Mouse (Mus musculus): ENCODE measurements around the gene Ddx28. TPM values are rescaled to one million over a fixed set of nuclear protein-coding genes. Genes with fewer than 3 reads are reported as not detected.

Ddx28 gene
- polyA plus RNA-seq (2014; fragmentation: Nextera tagmentation; extraction: Ambion mirVana) = 21.6 and 22.2 TPM in 2 replicates

DNA sequence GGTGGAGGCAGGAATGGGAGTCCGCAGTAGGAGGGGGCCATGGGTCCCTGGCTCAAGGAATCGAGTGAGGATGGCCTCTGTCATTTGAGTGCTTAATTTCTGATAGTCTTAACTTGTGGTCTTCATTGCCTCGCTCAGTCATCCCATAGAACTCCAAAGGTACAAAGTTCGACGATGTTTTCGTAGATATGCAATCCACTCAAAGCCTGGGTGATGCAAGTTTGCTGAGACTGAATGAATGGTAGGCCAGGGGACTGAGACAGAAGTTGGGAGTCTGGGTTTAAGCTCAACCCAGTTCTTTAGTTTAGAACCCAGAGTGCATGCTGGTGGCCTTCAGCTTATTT lies at the start of gene Ddx28:
Ddx28 (minus strand) TSS at position 240 of the 344 bp plus-strand sequence.
- peak within 1 kb of the TSS; percentile 99 for H3K4me2 ChIP-seq (ENCODE audit: low read length)
- H3K4me1 ChIP-seq (ENCODE audit: control insufficient read depth, insufficient read depth, low read length) = peaks cover 8% of the 10 kb centered on the region
- H3K9ac ChIP-seq (ENCODE audit: low read length) = peak within 1 kb of the TSS; percentile 90
- H3K36me3 ChIP-seq (ENCODE audit: control insufficient read depth, insufficient read depth, low read length) = no peaks in the 10 kb centered on the region
- peak within 1 kb of the TSS; percentile 88 for H3K4me3 ChIP-seq (ENCODE audit: low read depth, low read length)
- H3K9me3 ChIP-seq (replicated peaks; ENCODE audit: control insufficient read depth, low read length) = no peaks in the 10 kb centered on the region
- WGBS = 3% methylated on average over 6 of the region's 6 CpGs
- H3K27ac ChIP-seq (ENCODE audit: low read depth, low read length) = peak within 1 kb of the TSS; percentile 68; the same call in 1 of the 2 replicates
- ATAC-seq (peak; percentile 35; the same call in 1 of the 2 replicates), DNase-seq (ENCODE audit: low spot score) (no peak)
- H3K27me3 ChIP-seq (replicated peaks; ENCODE audit: control insufficient read depth, insufficient read depth, low read length) = no peaks in the 10 kb centered on the region

- Histone ChIP-seq H3K27me3 (replicated peaks; ENCODE audit: control insufficient read depth, insufficient read depth, low read length) (no peaks in the 10 kb centered on the region), H3K9me3 (replicated peaks; ENCODE audit: control insufficient read depth, low read length) (no peaks in the 10 kb centered on the region), H3K4me3 (ENCODE audit: low read depth, low read length) (peak overlapping the region; percentile 92), H3K4me1 (ENCODE audit: control insufficient read depth, insufficient read depth, low read length) (peaks cover 19% of the 10 kb centered on the region), H3K4me2 (ENCODE audit: low read length) (peak overlapping the region; percentile 73), H3K36me3 (ENCODE audit: control insufficient read depth, insufficient read depth, low read length) (no peaks in the 10 kb centered on the region), H3K9ac (ENCODE audit: low read length) (peak overlapping the region; percentile 81), H3K27ac (ENCODE audit: low read depth, low read length) (no peak overlapping the region)
- WGBS = 3% methylated on average over 3 of the region's 3 CpGs
- ATAC-seq (no peak), DNase-seq (ENCODE audit: low spot score) (no peak)
Measured at GRCm38 (mm10) chr8:106060521-106060920, 48.8 kb upstream of the Ddx28 start.

- H3K27ac ChIP-seq (ENCODE audit: low read depth, low read length) = peak overlapping the region; percentile 86
- ATAC-seq (peak; percentile 84), DNase-seq (ENCODE audit: low spot score) (peak; percentile 61)
- under 1% methylated on average over 57 of the region's 83 CpGs for WGBS
- H3K4me1 ChIP-seq (ENCODE audit: control insufficient read depth, insufficient read depth, low read length) = peaks cover 19% of the 10 kb centered on the region
- H3K36me3 ChIP-seq (ENCODE audit: control insufficient read depth, insufficient read depth, low read length) = no peaks in the 10 kb centered on the region
- H3K9me3 ChIP-seq (replicated peaks; ENCODE audit: control insufficient read depth, low read length) = no peaks in the 10 kb centered on the region
- H3K27me3 ChIP-seq (replicated peaks; ENCODE audit: control insufficient read depth, insufficient read depth, low read length) = no peaks in the 10 kb centered on the region
- peak overlapping the region; percentile 81 for H3K9ac ChIP-seq (ENCODE audit: low read length)
- peak overlapping the region; percentile 92 for H3K4me3 ChIP-seq (ENCODE audit: low read depth, low read length)
- H3K4me2 ChIP-seq (ENCODE audit: low read length) = peak overlapping the region; percentile 73
Measured at GRCm38 (mm10) chr8:106059613-106060371, 48.1 kb upstream of the Ddx28 start.

DNA sequence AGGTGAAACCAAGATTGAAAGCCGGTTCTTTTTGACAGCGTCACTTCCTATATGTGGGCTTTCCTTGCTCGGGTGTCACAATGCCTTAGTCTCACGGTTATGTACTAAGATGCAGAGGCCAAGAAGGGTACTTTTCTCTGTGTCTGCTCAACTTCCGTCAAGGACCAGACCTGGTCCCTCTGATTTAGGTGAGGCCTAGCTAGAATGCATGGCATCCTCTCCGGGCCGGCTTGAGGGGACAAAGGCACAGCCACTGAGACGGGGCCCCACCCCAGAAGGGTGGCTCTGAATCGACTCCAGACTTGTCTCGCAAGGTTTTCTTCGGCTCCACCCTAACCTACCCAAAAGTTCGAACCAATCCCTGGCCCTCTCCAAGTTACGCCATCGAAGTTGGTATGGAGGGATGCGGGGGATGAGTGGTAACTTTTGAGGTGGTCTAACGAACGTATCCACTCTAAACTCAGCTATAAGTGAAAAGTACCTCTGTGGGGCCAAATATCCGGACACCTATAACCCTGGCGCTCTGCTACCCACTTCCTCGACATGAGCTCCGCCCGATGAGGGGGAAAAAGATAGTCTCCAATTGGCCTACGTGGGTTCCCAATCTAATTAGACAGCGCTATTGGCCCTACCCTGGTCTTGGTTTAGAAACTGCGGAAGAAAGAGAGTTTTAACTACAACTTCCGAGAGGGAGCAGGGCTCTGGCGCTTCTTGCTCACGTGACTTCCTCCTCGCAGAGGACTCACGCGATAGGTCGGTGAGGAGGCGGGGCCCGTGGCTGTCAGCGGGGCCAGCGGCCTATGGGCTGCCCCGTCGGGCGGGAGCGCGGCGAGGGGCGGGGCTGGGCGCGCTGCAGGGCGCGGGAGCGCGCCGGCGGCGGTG lies 47.3 kb upstream of the Ddx28 start, which contains the start of gene Nfatc3:
Nfatc3 (plus strand) TSS at position 110 of the 882 bp plus-strand sequence.
- WGBS = 1% methylated on average over 41 of the region's 52 CpGs
- H3K9ac ChIP-seq (ENCODE audit: low read length) = peak within 1 kb of the TSS; percentile 81
- peaks cover 4% of the 10 kb centered on the region; the same call in 1 of the 2 replicates for H3K36me3 ChIP-seq (ENCODE audit: control insufficient read depth, insufficient read depth, low read length)
- H3K4me3 ChIP-seq (ENCODE audit: low read depth, low read length) = peak within 1 kb of the TSS; percentile 92
- H3K4me2 ChIP-seq (ENCODE audit: low read length) = peak within 1 kb of the TSS; percentile 82
- H3K27me3 ChIP-seq (replicated peaks; ENCODE audit: control insufficient read depth, insufficient read depth, low read length) = no peaks in the 10 kb centered on the region
- ATAC-seq (peak; percentile 99), DNase-seq (ENCODE audit: low spot score) (peak; percentile 99)
- H3K27ac ChIP-seq (ENCODE audit: low read depth, low read length) = peak within 1 kb of the TSS; percentile 86
- H3K9me3 ChIP-seq (replicated peaks; ENCODE audit: control insufficient read depth, low read length) = no peaks in the 10 kb centered on the region
- peaks cover 19% of the 10 kb centered on the region for H3K4me1 ChIP-seq (ENCODE audit: control insufficient read depth, insufficient read depth, low read length)

DNA sequence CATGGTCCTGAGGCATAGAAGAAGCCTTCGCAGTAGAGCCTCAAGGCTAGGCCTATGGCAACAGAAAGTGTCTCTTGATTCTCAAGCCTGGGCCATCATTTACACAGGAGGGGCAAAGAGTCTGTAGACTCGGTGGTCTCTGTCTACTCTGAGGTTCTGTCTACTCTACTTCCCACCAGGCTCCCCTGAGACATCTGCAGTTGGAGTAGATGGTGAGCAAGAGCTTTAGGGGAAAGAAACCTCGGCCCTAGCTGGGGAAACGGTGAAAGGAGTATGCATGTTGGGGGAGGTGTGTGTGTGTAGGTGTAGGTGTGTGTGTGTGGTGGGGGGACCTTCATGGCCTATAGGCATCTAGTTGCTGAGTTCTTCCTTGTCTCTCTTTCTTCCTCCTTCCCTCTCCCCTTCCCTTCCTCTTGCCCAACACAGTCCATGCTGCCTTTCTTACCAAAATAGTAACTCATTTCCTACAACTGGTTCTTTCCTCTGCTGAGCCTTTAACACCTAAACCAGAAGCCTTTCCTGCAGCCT lies 44.8 kb upstream of the Ddx28 start:
- Histone ChIP-seq H3K9me3 (replicated peaks; ENCODE audit: control insufficient read depth, low read length) (no peaks in the 10 kb centered on the region), H3K36me3 (ENCODE audit: control insufficient read depth, insufficient read depth, low read length) (peaks cover 17% of the 10 kb centered on the region), H3K4me2 (ENCODE audit: low read length) (no peak overlapping the region), H3K27ac (ENCODE audit: low read depth, low read length) (no peak overlapping the region), H3K4me1 (ENCODE audit: control insufficient read depth, insufficient read depth, low read length) (peaks cover 15% of the 10 kb centered on the region), H3K27me3 (replicated peaks; ENCODE audit: control insufficient read depth, insufficient read depth, low read length) (no peaks in the 10 kb centered on the region), H3K9ac (ENCODE audit: low read length) (no peak overlapping the region), H3K4me3 (ENCODE audit: low read depth, low read length) (no peak overlapping the region)
- ATAC-seq = no peak
- DNase-seq (ENCODE audit: low spot score) = no peak
- 88% methylated on average over 4 of the region's 4 CpGs for WGBS

DNA sequence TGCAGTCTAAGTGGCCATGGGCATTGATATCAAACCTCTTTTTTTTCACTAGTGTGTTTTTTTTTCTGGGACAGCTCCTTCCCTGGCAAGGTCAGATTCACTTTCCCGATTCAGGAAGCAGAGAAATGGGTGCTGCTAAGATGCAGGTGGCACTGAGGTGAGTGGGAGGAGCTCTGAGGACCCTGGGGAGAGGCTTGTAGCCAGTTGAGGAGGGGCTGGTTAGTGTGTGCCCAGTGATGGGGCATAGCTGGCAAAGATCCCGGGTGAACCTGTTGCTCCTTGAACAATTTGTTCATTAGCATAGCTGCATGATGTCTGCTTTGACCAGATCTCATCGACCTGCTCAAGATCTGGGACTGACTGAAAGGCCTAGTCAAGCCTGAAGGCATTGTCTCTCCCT lies 43.4 kb upstream of the Ddx28 start:
- peak; percentile 49 for DNase-seq (ENCODE audit: low spot score)
- peaks cover 23% of the 10 kb centered on the region for H3K36me3 ChIP-seq (ENCODE audit: control insufficient read depth, insufficient read depth, low read length)
- H3K4me1 ChIP-seq (ENCODE audit: control insufficient read depth, insufficient read depth, low read length) = peaks cover 5% of the 10 kb centered on the region
- no peak overlapping the region for H3K27ac ChIP-seq (ENCODE audit: low read depth, low read length)
- no peaks in the 10 kb centered on the region for H3K9me3 ChIP-seq (replicated peaks; ENCODE audit: control insufficient read depth, low read length)
- H3K4me2 ChIP-seq (ENCODE audit: low read length) = no peak overlapping the region
- H3K9ac ChIP-seq (ENCODE audit: low read length) = no peak overlapping the region
- H3K27me3 ChIP-seq (replicated peaks; ENCODE audit: control insufficient read depth, insufficient read depth, low read length) = no peaks in the 10 kb centered on the region
- 51% methylated on average over 3 of the region's 3 CpGs for WGBS
- H3K4me3 ChIP-seq (ENCODE audit: low read depth, low read length) = no peak overlapping the region
- no peak for ATAC-seq

GRCm38 (mm10) chr8:106054190-106054811 lies 42.6 kb upstream of the Ddx28 start:
- Histone ChIP-seq H3K36me3 (ENCODE audit: control insufficient read depth, insufficient read depth, low read length) (peaks cover 23% of the 10 kb centered on the region), H3K4me3 (ENCODE audit: low read depth, low read length) (no peak overlapping the region), H3K4me1 (ENCODE audit: control insufficient read depth, insufficient read depth, low read length) (peaks cover 5% of the 10 kb centered on the region), H3K4me2 (ENCODE audit: low read length) (no peak overlapping the region), H3K9me3 (replicated peaks; ENCODE audit: control insufficient read depth, low read length) (no peaks in the 10 kb centered on the region), H3K27ac (ENCODE audit: low read depth, low read length) (no peak overlapping the region), H3K9ac (ENCODE audit: low read length) (no peak overlapping the region), H3K27me3 (replicated peaks; ENCODE audit: control insufficient read depth, insufficient read depth, low read length) (no peaks in the 10 kb centered on the region)
- WGBS = 87% methylated on average over 6 of the region's 6 CpGs
- ATAC-seq = no peak
- DNase-seq (ENCODE audit: low spot score) = no peak

GRCm38 (mm10) chr8:106052510-106053089 lies 40.9 kb upstream of the Ddx28 start:
- H3K36me3 ChIP-seq (ENCODE audit: control insufficient read depth, insufficient read depth, low read length) = peaks cover 23% of the 10 kb centered on the region
- no peak overlapping the region for H3K4me3 ChIP-seq (ENCODE audit: low read depth, low read length)
- DNase-seq (ENCODE audit: low spot score) (no peak), ATAC-seq (no peak)
- no peak overlapping the region for H3K4me2 ChIP-seq (ENCODE audit: low read length)
- no peak overlapping the region for H3K9ac ChIP-seq (ENCODE audit: low read length)
- H3K27ac ChIP-seq (ENCODE audit: low read depth, low read length) = no peak overlapping the region
- H3K9me3 ChIP-seq (replicated peaks; ENCODE audit: control insufficient read depth, low read length) = no peaks in the 10 kb centered on the region
- H3K4me1 ChIP-seq (ENCODE audit: control insufficient read depth, insufficient read depth, low read length) = no peaks in the 10 kb centered on the region
- no peaks in the 10 kb centered on the region for H3K27me3 ChIP-seq (replicated peaks; ENCODE audit: control insufficient read depth, insufficient read depth, low read length)
- 92% methylated on average over 9 of the region's 9 CpGs for WGBS

Data from forebrain, embryonic 14.5 days (tissue).